Mouse (Mus musculus): Measurements from ENCODE around the gene Defa21. TPM values are rescaled to one million over a fixed set of nuclear protein-coding genes. Genes with fewer than 3 reads are reported as not detected.
"Not testable (repeated sequence)": the region's sequence is repeated elsewhere in the genome, so short reads cannot be mapped to it uniquely, and the experiment has no call there.

Defa21 gene
- total RNA-seq (2021): not detected
- long read RNA-seq, experiment 1: 0 reads
- long read RNA-seq, experiment 2: 0 reads

DNA sequence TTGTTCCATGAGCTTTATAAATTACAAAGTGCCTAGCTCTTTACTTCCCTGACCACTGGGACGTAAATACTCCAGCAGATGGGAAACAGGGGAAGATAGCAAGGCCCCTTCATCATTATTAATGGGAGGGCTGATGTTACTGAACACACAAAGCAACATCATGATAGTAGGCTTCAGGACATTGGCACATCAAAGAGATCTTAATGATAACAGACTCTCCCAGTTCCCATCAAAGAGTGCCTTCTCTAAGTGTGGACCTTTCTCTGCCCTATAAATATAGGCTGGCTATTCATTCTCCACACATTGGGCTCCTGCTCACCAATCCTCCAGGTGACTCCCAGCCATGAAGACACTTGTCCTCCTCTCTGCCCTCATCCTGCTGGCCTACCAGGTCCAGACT lies at the start of gene Defa21:
Gene Defa21 (plus strand): TSS at position 301 of the 400 bp plus-strand sequence.
- not testable (repeated sequence) for DNase-seq (ENCODE audit: low spot score in 2 of 2)

DNA sequence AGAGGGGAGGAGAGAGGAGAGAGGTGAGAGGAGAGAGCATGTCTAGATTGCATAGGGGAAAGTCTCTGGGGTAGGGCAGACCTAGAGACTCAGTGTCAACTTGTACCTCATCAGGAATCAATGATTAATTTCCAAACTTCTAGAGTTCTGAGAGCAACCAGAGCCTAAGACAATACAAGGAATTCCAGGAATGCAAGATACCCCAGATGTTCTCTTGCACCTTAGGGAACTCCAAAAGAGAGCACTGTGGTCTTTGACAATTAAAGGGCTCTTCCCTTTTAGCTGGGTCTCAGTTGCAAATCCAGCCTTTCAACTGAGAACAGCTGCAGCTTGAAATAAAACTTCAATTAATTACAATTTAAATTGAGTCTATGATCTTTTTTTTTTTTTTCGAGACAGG lies 45.5 kb upstream of the Defa21 start:
- no peak for DNase-seq (ENCODE audit: low spot score in 2 of 2)

DNA sequence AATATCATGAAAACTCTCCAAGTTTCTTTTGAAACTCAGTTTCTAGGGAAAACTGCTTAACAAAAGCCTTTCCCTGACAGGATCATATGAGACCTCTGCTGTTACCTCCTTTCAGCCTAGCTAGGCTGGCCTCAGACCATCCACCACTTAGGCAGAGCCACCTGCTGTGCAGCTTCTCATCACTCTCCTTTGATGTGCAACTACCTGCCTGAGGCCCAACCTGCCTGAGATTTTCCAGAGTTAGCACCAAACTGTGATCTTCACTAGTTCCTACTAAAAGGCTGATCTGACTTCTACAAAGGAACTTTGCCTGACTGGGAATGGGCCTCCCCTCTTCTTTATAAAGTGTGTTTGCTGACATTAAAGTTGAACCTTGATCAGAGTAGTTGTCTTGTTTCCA lies 31.3 kb upstream of the Defa21 start:
- DNase-seq (ENCODE audit: low spot score in 2 of 2): not testable (repeated sequence)

DNA sequence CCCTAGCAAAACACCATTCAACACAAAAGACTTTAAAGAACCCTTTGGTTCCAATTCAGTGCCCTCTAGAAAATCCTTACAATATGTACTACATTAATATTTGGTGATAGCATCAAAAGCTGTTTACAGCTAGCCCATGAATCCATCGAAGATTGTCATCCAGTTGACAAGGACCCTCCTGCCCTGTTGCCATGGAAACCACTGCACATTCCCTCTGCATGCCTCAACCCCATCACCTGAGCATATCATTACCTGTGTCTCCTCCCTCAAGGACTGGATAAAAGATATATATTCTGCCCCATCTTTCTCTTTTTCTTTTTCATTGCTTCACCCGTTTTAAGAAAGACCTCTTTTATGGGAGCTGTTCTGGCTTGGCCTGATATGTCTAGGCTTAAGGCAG lies 28.6 kb upstream of the Defa21 start:
- no peak for DNase-seq (ENCODE audit: low spot score in 2 of 2)

DNA sequence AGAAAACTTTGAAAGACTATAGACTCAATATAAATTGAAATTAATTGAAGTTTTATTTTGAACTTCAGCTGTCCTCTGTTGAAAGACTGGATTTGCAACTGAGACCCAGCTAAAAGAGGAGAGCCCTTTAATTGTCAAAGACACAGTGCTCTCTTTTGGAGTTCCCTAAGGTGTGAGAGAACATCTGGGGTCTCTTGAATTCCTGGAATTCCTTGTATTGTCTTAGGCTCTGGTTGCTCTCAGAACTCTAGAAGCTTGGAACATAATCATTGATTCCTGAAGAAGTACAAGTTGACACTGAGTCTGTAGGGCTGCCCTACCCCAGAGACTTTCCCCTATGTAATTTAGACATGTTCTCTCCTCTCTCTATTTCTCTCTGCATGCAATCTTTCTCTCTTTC lies 28.1 kb upstream of the Defa21 start:
- DNase-seq (ENCODE audit: low spot score in 2 of 2): no peak

DNA sequence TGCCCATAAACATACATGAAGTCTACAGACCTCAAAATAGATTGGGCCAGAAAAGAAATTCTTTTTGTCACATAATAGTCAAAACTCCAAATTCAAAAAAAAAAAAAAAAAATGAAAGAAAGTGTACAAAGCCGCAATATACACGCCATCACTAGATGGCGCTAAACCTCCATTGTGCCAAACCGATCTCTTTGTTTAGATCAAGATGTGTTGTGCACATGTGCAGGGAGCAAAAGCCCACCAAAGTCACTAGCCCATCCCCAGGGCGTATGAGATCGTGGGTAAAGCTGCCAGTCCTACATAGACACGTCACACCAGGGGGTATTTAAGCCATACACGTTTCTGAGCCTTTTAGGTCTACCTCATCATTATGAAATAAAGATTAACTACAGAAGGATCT lies 24.2 kb upstream of the Defa21 start:
- DNase-seq (ENCODE audit: low spot score in 2 of 2): no peak

DNA sequence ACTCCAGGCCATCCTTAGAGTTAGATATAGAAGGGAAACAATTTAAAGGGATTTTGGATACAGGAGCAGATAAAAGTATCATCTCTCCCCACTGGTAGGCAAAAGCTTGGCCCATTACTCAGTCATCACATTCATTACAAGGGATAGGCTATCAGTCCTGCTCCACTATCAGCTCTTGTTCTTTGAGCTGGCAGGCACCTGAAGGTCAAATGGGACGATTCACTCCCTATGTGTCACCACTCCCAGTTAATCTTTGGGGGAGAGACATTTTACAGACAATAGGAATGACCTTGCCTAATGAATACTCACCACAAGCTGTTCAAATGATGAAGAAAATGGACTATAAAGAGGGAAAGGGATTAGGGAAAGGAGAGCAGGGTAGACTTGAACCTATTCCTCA lies 18.5 kb upstream of the Defa21 start:
- DNase-seq (ENCODE audit: low spot score in 2 of 2): no peak

DNA sequence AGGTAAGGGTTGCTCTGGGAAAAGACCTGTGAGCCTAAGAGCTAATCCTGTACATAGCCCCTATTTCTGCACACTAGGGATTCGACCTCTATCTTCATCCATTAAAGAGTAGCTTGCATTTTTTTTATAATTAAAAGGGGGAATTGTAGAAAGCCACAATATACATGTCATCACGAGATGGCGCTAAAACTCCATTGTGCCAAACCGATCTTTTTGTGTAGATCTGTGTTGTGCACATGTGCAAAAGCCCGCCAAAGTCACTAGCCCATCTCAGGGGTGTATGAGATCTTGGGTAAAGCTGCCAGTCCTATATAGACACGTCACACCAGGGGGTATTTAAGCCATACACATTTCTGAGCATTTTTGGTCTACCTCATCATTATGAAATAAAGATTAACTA lies 16.8 kb upstream of the Defa21 start:
- DNase-seq (ENCODE audit: low spot score in 2 of 2): not testable (repeated sequence)

DNA sequence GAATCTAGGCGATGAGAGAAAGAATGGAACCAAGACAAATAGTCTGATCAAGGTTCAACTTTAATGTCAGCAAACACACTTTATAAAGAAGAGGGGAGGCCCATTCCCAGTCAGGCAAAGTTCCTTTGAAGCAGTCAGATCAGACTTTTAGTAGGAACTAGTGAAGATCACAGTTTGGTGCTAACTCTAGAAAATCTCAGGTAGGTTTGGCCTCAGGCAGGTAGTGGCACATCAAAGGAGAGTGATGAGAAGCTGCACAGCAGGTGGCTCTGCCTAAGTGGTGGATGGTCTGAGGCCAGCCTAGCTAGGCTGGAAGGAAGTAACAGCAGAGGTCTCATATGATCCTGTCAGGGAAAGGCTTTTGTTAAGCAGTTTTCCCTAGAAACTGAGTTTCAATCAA lies 14.8 kb upstream of the Defa21 start:
- not testable (repeated sequence) for DNase-seq (ENCODE audit: low spot score in 2 of 2)

DNA sequence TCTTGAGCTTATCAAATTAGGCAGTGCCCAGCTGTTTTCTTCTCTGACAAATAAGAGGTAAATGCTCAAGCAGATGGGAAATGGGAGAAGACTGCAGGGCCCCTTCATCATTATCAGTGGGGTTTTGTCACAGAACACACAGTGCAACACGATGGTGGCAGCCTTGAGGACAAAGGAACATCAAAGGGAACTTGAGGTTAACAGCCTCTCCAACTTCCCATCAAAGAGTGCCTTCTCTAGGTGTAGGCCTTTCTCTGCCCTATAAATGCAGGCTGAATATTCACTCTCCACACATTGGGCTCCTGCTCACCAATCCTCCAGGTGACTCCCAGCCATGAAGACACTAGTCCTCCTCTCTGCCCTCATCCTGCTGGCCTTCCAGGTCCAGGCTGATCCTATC lies 29.4 kb downstream of the Defa21 start, which contains the start of gene Defa23:
Gene Defa23 (plus strand): TSS at position 301 of the 400 bp plus-strand sequence.
- DNase-seq (ENCODE audit: low spot score in 2 of 2): not testable (repeated sequence)

DNA sequence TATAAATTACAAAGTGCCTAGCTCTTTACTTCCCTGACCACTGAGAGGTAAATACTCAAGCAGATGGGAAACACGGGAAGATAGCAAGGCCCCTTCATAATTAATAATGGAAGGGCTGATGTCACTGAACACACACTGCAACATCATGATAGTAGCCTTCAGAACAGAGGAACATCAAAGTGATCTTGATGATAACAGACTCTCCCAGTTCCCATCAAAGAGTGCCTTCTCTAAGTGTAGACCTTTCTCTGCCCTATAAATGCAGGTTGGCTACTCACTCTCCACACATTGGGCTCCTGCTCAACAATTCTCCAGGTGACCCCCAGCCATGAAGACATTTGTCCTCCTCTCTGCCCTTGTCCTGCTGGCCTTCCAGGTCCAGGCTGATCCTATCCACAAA lies 39.4 kb downstream of the Defa21 start, which contains the start of gene Defa35:
Gene Defa35 (plus strand): TSS at position 301 of the 400 bp plus-strand sequence.
- not testable (repeated sequence) for DNase-seq (ENCODE audit: low spot score in 2 of 2)

Other genes with a start within 250 kb of the Defa21 start
- not detected for gene Defb33, start 132.9 kb upstream of the Defa21 start, total RNA-seq (2021)
- gene Gm15056, start 122.9 kb upstream of the Defa21 start, total RNA-seq (2021): not detected
- not detected for gene Gm6040, start 103.5 kb upstream of the Defa21 start, total RNA-seq (2021)
- not detected for gene AY761185, start 80.8 kb upstream of the Defa21 start, total RNA-seq (2021)
- not detected for gene Defa23, start 29.5 kb downstream of the Defa21 start, total RNA-seq (2021)
- gene Defa35, start 39.5 kb downstream of the Defa21 start, total RNA-seq (2021): not detected
- not detected for gene Defa25, start 58.9 kb downstream of the Defa21 start, total RNA-seq (2021)
- gene Gm14851, start 70.5 kb downstream of the Defa21 start, total RNA-seq (2021): not detected
- gene Defa30, start 109.1 kb downstream of the Defa21 start, total RNA-seq (2021): not detected
- gene Defa22, start 136.7 kb downstream of the Defa21 start, total RNA-seq (2021): not detected
- gene Defa31, start 166.1 kb downstream of the Defa21 start, total RNA-seq (2021): not detected
- gene Gm15293, start 176.0 kb downstream of the Defa21 start, total RNA-seq (2021): not detected
- gene Gm15292, start 224.2 kb downstream of the Defa21 start, total RNA-seq (2021): not detected

Measured in gastrocnemius, postnatal 4 days (tissue).